Mouse (Mus musculus) hindbrain, embryonic 15.5 days (tissue): ENCODE data around the gene Pacsin1. TPM values are rescaled to one million over a fixed set of nuclear protein-coding genes. Genes with fewer than 3 reads are reported as not detected.

Experiments used
- ATAC-seq: fragments of 200-750 bp; cut with Nextera tagmentation; 2 replicates; pipeline ENCODE4 v1.8.0; 2017; ENCODE audit warnings: low read depth, moderate number of reproducible peaks, moderate TSS enrichment; ENCODE audit not compliant: low FRiP score
- H3K27ac ChIP-seq: fragments of 300-500 bp; sonication (generic); replicated peaks from 2 replicates; pipeline ENCODE4 v1.5.1; 2015; ENCODE audit warnings: mild to moderate bottlenecking, inconsistent platforms
- H3K27me3 ChIP-seq: fragments of 300-500 bp; sonication (generic); 2 replicates; pipeline ENCODE4 v1.6.1; 2015; ENCODE audit warnings: control low read depth, inconsistent platforms
- H3K36me3 ChIP-seq: fragments of 300-500 bp; sonication (generic); 2 replicates; pipeline ENCODE4 v1.6.1; 2015; ENCODE audit warnings: control low read depth, inconsistent platforms
- H3K4me1 ChIP-seq: fragments of 300-500 bp; sonication (generic); replicated peaks from 2 replicates; pipeline ENCODE4 v1.6.1; 2015; ENCODE audit warnings: control low read depth, inconsistent platforms
- H3K4me2 ChIP-seq: fragments of 300-500 bp; sonication (generic); 2 replicates; pipeline ENCODE4 v1.6.1; 2015; ENCODE audit warnings: moderate library complexity, mild to moderate bottlenecking, inconsistent platforms
- H3K4me3 ChIP-seq: fragments of 300-500 bp; sonication (generic); 2 replicates; pipeline ENCODE4 v1.5.1; 2015; ENCODE audit warnings: mild to moderate bottlenecking, inconsistent platforms
- H3K9ac ChIP-seq: fragments of 300-500 bp; sonication (generic); 2 replicates; pipeline ENCODE4 v1.6.1; 2015; ENCODE audit warnings: inconsistent platforms
- H3K9me3 ChIP-seq: fragments of 300-500 bp; sonication (generic); 2 replicates; pipeline ENCODE4 v1.6.1; 2016; ENCODE audit warnings: control low read depth, inconsistent platforms
- WGBS: fragments of 180-500 bp; shearing (Covaris S2); methylation state at CpG from one replicate; pipeline ENCODE4 v1.1.7; 2015; 5-methylcytosine and 5-hydroxymethylcytosine counted together
- polyA plus RNA-seq: library from polyadenylated mRNA; unstranded; fragments of >200 nt; fragmentation: Nextera tagmentation; extraction: Ambion mirVana; gene quantifications from 2 replicates; pipeline ENCODE4 v1.2.1, GENCODE M21; 2015

The Pacsin1 gene
- polyA plus RNA-seq, 1 experiment from 2014 or later, result 61.9 TPM

- 88% methylated on average over 6 of the region's 6 CpGs for WGBS
- Histone ChIP-seq H3K4me1 (no peaks in the 10 kb centered on the region), H3K4me2 (no peak overlapping the region), H3K4me3 (no peak overlapping the region), H3K27me3 (no peaks in the 10 kb centered on the region), H3K9me3 (no peaks in the 10 kb centered on the region), H3K27ac (no peak overlapping the region), H3K9ac (no peak overlapping the region), H3K36me3 (no peaks in the 10 kb centered on the region)
- no peak for ATAC-seq
Observed at GRCm38 (mm10) chr17:27740961-27741360, 85.7 kb downstream of the Pacsin1 start.

DNA sequence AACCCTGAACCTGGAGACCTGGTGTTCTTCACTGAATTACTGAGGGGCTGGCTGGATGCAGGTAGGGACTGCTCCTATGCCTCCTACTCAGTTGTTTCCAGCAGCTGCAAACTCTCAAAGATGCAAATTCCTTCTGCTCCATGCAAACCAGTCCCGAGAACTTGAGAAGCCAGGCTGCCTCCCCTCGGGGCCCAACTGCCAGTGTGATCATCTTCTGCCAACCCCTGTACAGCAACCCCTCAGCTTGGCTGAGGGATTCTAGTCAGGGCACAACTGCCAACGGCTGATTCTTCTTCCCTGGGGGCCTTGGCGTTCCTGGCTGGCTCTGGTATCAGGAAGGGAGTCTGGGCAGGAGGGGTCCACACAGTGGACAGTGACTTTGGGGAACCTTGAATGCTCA lies 91.1 kb downstream of the Pacsin1 start:
- H3K27me3 ChIP-seq, result no peaks in the 10 kb centered on the region
- 0 out of 2 replicates have a peak, but pooled peaks cover 5% of the 10 kb centered on the region for H3K4me1 ChIP-seq
- WGBS, result 45% methylated on average over 4 of the region's 4 CpGs
- ATAC-seq, result no peak
- no peak overlapping the region for H3K27ac ChIP-seq
- no peaks in the 10 kb centered on the region for H3K36me3 ChIP-seq
- H3K9ac ChIP-seq, result no peak overlapping the region
- no peak overlapping the region for H3K4me2 ChIP-seq
- H3K4me3 ChIP-seq, result no peak overlapping the region
- H3K9me3 ChIP-seq, result no peaks in the 10 kb centered on the region

DNA sequence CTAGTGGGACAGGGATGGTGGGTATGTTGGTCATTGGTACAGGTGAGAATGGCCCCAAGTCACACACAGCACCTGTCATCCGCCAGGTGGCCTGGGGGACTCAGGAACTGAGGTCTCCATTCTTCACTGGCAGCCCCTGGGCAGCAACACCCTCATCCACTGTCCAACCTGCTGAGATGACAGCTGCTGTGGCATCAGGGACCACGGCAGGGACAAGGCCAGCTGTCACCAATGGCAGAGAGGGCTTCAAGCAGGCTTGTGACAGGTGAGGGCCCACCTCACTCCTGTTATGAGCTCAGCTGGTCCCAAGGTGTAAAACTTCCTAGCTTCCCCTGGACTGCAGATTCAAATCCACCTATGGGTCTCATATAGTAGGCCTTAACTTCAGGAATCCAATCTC lies 92.8 kb downstream of the Pacsin1 start:
- Histone ChIP-seq H3K36me3 (no peaks in the 10 kb centered on the region), H3K4me1 (0 out of 2 replicates have a peak, but pooled peaks cover 5% of the 10 kb centered on the region), H3K4me3 (no peak overlapping the region), H3K27me3 (no peaks in the 10 kb centered on the region), H3K27ac (no peak overlapping the region), H3K9me3 (no peaks in the 10 kb centered on the region), H3K4me2 (no peak overlapping the region), H3K9ac (no peak overlapping the region)
- no peak for ATAC-seq
- 71% methylated on average over 2 of the region's 2 CpGs for WGBS

DNA sequence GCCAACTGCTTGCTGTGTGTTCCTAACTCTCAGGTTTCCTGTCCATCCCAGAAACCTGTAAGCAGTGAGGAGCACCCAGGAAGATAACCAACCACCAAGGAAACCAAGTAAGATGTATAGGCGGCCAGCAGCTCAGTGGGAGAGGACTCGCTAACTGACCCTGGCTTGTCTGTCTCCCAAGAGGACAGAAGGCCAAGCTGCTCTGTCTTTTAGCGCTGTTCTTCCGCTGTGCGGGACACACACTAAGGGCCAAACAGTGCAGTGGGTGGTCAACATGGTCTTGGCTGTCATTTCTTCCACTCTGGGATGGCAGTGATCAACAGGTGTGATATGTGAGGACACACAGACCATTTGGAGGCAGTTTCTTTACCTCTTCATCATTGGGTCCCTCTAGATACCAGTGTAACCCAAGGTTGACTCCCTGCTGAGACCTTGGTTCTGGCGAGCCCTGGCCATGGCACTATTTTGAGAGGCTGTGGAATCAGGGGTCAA lies 95.2 kb downstream of the Pacsin1 start:
- Histone ChIP-seq H3K36me3 (no peaks in the 10 kb centered on the region), H3K9ac (no peak overlapping the region), H3K27ac (no peak overlapping the region), H3K4me2 (no peak overlapping the region), H3K4me1 (0 out of 2 replicates have a peak, but pooled peaks cover 5% of the 10 kb centered on the region), H3K9me3 (no peaks in the 10 kb centered on the region), H3K27me3 (no peaks in the 10 kb centered on the region), H3K4me3 (no peak overlapping the region)
- WGBS, result 89% methylated on average over 6 of the region's 6 CpGs
- no peak for ATAC-seq

DNA sequence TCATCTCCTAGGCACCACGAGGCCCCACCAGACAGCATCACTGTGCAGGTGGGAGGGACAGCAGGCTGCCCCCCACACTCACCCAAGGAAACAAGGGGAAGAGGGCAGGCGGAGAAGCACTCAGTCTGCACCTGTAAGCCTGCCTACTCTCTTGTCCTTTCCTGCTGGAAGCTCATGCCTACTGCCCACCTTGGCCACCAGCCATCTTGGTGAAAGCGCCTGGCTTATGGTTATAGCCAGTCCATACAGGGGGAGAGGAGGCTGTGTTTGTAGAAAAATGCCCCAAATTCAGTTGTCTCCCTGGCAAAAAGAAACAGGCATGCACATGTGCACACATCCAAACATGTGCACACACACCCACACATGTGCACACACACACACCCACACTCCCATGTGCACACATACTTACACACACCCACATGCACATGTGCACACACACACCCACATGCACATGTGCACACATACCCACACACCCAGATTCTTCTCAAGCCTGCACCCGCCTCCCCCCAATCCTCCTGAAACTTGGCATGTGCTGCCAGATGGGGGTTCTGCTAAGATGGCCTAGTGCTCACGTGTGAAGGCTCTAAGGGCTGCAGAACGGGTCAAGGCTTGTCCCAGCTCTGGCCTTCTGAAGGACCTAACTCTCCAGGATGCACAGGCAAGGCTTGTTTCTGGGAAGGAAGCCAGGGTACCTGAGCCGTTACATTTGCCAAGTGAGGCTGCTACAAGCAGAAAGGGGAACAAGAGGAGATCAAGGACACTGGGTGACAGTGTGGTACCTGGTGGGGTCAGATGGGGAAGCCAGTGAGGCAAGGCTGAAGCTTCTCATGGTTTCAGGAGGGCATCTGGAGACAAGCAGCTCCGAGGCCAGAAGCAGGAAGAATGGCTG lies 96.2 kb downstream of the Pacsin1 start:
- H3K4me1 ChIP-seq, result 0 out of 2 replicates have a peak, but pooled peaks cover 7% of the 10 kb centered on the region
- H3K36me3 ChIP-seq, result no peaks in the 10 kb centered on the region
- no peak for ATAC-seq
- H3K9me3 ChIP-seq, result no peaks in the 10 kb centered on the region
- H3K27me3 ChIP-seq, result no peaks in the 10 kb centered on the region
- H3K4me2 ChIP-seq, result no peak overlapping the region
- no peak overlapping the region for H3K9ac ChIP-seq
- no peak overlapping the region for H3K27ac ChIP-seq
- 88% methylated on average over 8 of the region's 8 CpGs for WGBS
- H3K4me3 ChIP-seq, result no peak overlapping the region

DNA sequence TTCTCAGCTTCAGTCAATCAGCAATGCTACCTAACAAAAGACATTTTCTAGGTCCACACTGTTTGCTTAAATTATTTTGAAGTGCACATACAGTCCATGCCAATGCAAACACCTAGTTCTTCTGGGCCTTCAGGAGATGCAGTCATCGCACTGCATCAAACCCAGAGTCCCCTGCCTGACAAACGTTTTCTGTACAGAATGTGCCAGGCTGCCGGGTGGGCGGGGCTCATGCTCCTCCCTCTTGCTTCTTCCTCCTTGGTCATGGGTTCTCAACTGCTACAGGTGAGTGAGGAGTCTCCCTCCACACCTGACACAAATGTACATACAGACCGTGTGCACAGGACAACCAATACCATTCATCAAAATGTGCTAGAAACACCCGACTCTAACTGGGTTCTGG lies 104.9 kb downstream of the Pacsin1 start:
- Histone ChIP-seq H3K27ac (no peak overlapping the region), H3K4me1 (peaks cover 18% of the 10 kb centered on the region; the same call in 1 of the 2 replicates), H3K4me3 (no peak overlapping the region), H3K36me3 (peaks cover 11% of the 10 kb centered on the region), H3K9me3 (no peaks in the 10 kb centered on the region), H3K27me3 (no peaks in the 10 kb centered on the region), H3K9ac (no peak overlapping the region), H3K4me2 (no peak overlapping the region)
- no peak for ATAC-seq
- 83% methylated on average over 6 of the region's 6 CpGs for WGBS

Other genes with a start within 250 kb of the Pacsin1 start
- gene Grm4, start 134.1 kb upstream of the Pacsin1 start, polyA plus RNA-seq, result 8.7 TPM in 2 replicates
- 134 and 149 TPM in 2 replicates for gene Hmga1, start 99.0 kb upstream of the Pacsin1 start, polyA plus RNA-seq
- gene AI413582, start 89.8 kb upstream of the Pacsin1 start, polyA plus RNA-seq, result 67.4 and 71.9 TPM in 2 replicates
- 247 and 265 TPM in 2 replicates for gene Nudt3, start 32.0 kb upstream of the Pacsin1 start, polyA plus RNA-seq
- not detected in 2 replicates for gene RPS10-NUDT3, start 20.3 kb upstream of the Pacsin1 start, polyA plus RNA-seq
- 455 and 507 TPM in 2 replicates for gene Rps10, start 18.8 kb upstream of the Pacsin1 start, polyA plus RNA-seq
- 0.68 and 1.1 TPM in 2 replicates for gene Spdef, start 73.4 kb downstream of the Pacsin1 start, polyA plus RNA-seq
- 10.0 and 12.0 TPM in 2 replicates for gene D17Wsu92e, start 165.1 kb downstream of the Pacsin1 start, polyA plus RNA-seq
- gene Snrpc, start 182.6 kb downstream of the Pacsin1 start, polyA plus RNA-seq, result 216 and 230 TPM in 2 replicates
- gene Uhrf1bp1, start 200.9 kb downstream of the Pacsin1 start, polyA plus RNA-seq, result 6.4 and 7.6 TPM in 2 replicates